Mouse (Mus musculus) ES-E14 (cell line): ENCODE results near the gene Ckmt2.

ENCODE experiments used
- CHD2 ChIP-seq: IDR thresholded peaks from 2 replicates; pipeline ENCODE4 v1.6.1; 2014; ENCODE audit warnings: mild to moderate bottlenecking, low read depth, low read length, inconsistent platforms
- MAFK ChIP-seq: IDR thresholded peaks from 2 replicates; pipeline ENCODE4 v1.6.1; 2014; ENCODE audit warnings: mild to moderate bottlenecking, low read depth, low read length, inconsistent platforms; ENCODE audit not compliant: insufficient read depth
- ZC3H11A ChIP-seq: IDR thresholded peaks from 2 replicates; pipeline ENCODE4 v1.6.1; 2012; ENCODE audit warnings: low read depth, mild to moderate bottlenecking, inconsistent platforms, low read length, borderline replicate concordance
- ZNF384 ChIP-seq: IDR thresholded peaks from 2 replicates; pipeline ENCODE4 v1.6.1; 2012; ENCODE audit warnings: low read depth, low read length, inconsistent platforms

DNA sequence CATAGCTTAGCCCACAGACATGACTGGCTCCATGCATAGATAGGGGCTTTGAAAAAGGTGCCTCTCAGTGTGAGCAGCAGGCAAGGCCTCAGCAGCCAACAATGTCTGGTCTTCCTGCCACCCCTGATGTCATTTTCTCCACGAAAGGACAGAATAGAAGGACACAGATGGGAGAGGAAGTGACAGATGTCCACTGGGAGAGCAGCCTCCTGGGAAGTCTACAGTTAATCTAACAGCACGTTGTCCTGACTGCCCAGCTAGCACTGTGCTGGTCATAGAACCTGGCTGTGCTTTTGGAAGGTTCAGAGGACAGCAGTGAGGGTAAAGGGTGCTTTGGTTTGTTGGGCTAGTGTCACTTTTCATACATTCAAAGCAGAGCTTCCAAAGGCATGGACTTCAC, 1.1 kb downstream of the Ckmt2 start:
- TF ChIP-seq ZC3H11A (no peak), ZNF384 (no peak), CHD2 (no peak), MAFK (no peak)
